Mouse (Mus musculus) limb, embryonic 15.5 days (tissue): ENCODE results near the gene Zfp637. TPM values are rescaled to one million over a fixed set of nuclear protein-coding genes. Genes with fewer than 3 reads are reported as not detected.
"Not testable (repeated sequence)": the region's sequence is repeated elsewhere in the genome, so short reads cannot be mapped to it uniquely, and the experiment has no call there.

Experiments
- ATAC-seq: fragments of 200-750 bp; cut with Nextera tagmentation; 2 replicates; pipeline ENCODE4 v1.8.0; 2017; ENCODE audit warnings: low read depth, moderate TSS enrichment; ENCODE audit not compliant: insufficient number of reproducible peaks, low FRiP score, low TSS enrichment
- H3K27ac ChIP-seq: fragments of 300-500 bp; sonication (generic); 2 replicates; pipeline ENCODE4 v1.5.1; 2015; ENCODE audit warnings: moderate library complexity, mild to moderate bottlenecking, inconsistent platforms
- H3K27me3 ChIP-seq: fragments of 300-500 bp; sonication (generic); 2 replicates; pipeline ENCODE4 v1.6.1; 2015; ENCODE audit warnings: inconsistent platforms
- H3K36me3 ChIP-seq: fragments of 300-500 bp; sonication (generic); 2 replicates; pipeline ENCODE4 v1.6.1; 2015; ENCODE audit warnings: inconsistent platforms
- H3K4me1 ChIP-seq: fragments of 300-500 bp; sonication (generic); 2 replicates; pipeline ENCODE4 v1.6.1; 2015; ENCODE audit warnings: inconsistent platforms
- H3K4me2 ChIP-seq: fragments of 300-500 bp; sonication (generic); 2 replicates; pipeline ENCODE4 v1.6.1; 2015; ENCODE audit warnings: mild to moderate bottlenecking, inconsistent platforms
- H3K4me3 ChIP-seq: fragments of 300-500 bp; sonication (generic); 2 replicates; pipeline ENCODE4 v1.5.1; 2015; ENCODE audit warnings: mild to moderate bottlenecking, inconsistent platforms
- H3K9ac ChIP-seq: fragments of 300-500 bp; sonication (generic); 2 replicates; pipeline ENCODE4 v1.6.1; 2015; ENCODE audit warnings: inconsistent platforms
- H3K9me3 ChIP-seq: fragments of 300-500 bp; sonication (generic); 2 replicates; pipeline ENCODE4 v1.6.1; 2016; ENCODE audit warnings: inconsistent platforms
- WGBS: fragments of 180-500 bp; shearing (Covaris S2); methylation state at CpG from one replicate; pipeline ENCODE4 v1.1.7; 2015; 5-methylcytosine and 5-hydroxymethylcytosine counted together
- polyA plus RNA-seq: library from polyadenylated mRNA; unstranded; fragments of >200 nt; fragmentation: Nextera tagmentation; extraction: Ambion mirVana; gene quantifications from 2 replicates; pipeline ENCODE4 v1.2.1, GENCODE M21; 2015

Zfp637 gene
- polyA plus RNA-seq, 1 experiment from 2014 or later = 134 TPM

DNA sequence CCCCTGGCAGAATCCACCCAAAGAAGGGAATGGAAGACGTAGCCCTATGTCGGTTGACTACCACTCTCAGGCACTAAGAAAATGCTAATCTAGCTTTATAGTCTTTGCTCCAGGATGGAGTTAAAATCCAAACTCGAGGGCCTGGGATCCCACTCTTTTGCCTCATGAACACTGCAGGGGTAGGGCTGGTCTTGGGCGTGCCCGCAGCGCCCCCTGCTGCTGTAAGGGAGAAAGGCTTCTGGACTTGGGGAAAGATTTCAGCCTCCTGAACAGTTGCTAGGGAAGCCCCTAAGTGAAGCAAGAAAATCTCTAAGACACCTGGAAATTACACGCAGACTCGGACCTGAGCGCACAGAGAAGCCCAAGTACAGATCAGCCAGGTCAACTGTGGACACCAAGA is 12.7 kb upstream of the Zfp637 start:
- ATAC-seq = no peak
- Histone ChIP-seq H3K4me1 (no peaks in the 10 kb centered on the region), H3K4me3 (no peak overlapping the region), H3K36me3 (no peaks in the 10 kb centered on the region), H3K4me2 (no peak overlapping the region), H3K9me3 (no peaks in the 10 kb centered on the region), H3K9ac (no peak overlapping the region), H3K27me3 (peaks cover 22% of the 10 kb centered on the region; the same call in 1 of the 2 replicates), H3K27ac (no peak overlapping the region)
- 17% methylated on average over 9 of the region's 9 CpGs for whole genome bisulfite sequencing

DNA sequence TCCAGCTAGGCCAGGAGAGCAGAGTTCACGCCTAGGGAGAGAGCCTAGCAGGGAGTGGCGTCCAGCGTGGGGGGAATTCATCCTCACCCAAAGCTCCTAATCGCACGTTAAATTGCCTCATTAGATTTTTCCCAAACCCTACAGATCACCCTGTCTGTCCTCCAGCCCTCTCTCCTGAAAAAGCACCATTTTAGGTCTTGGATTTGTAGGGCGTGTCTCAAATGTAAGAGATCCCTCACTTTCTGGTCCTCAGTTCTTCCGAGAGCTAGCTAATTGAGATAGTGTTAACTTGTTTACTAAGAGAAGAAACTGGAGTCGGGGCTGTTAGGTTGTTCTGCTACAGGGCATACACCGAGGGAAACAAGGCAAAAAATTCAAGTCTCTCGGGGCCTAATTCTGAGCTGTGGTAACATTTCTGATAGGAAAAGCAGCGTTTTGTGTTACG is 553 bp downstream of the Zfp637 start:
- peaks cover 36% of the 10 kb centered on the region for H3K36me3 ChIP-seq
- H3K27ac ChIP-seq = peak overlapping the region; percentile 97
- 8% methylated on average over 12 of the region's 12 CpGs for WGBS
- no peaks in the 10 kb centered on the region for H3K9me3 ChIP-seq
- ATAC-seq = no peak
- no peaks in the 10 kb centered on the region for H3K27me3 ChIP-seq
- H3K4me2 ChIP-seq = peak overlapping the region; percentile 73
- peak overlapping the region; percentile 84 for H3K4me3 ChIP-seq
- peaks cover 10% of the 10 kb centered on the region; the same call in 1 of the 2 replicates for H3K4me1 ChIP-seq
- H3K9ac ChIP-seq = peak overlapping the region; percentile 98

DNA sequence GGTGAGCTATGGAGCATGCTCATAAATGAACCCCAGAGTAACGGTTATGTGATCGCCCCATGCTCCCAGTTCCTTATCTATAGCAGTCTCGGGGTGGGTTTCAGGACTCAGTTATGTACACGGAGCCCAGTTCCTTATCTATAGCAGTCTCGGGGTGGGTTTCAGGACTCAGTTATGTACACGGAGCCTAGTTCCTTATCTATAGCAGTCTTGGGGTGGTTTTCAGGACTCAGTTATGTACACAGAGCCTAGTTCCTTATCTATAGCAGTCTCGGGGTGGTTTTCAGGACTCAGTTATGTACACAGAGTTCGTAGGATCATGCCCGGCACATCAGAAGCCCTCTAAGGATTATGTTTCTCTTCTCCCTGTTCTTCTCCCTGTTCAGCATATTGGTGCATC is 3.6 kb downstream of the Zfp637 start:
- ATAC-seq = no peak
- no peak overlapping the region for H3K4me2 ChIP-seq
- H3K9ac ChIP-seq = no peak overlapping the region
- 96% methylated on average over 9 of the region's 9 CpGs for WGBS
- H3K9me3 ChIP-seq = no peaks in the 10 kb centered on the region
- H3K36me3 ChIP-seq = peaks cover 63% of the 10 kb centered on the region
- H3K4me1 ChIP-seq = peaks cover 10% of the 10 kb centered on the region; the same call in 1 of the 2 replicates
- H3K27me3 ChIP-seq = no peaks in the 10 kb centered on the region
- no peak overlapping the region for H3K27ac ChIP-seq
- H3K4me3 ChIP-seq = no peak overlapping the region

DNA sequence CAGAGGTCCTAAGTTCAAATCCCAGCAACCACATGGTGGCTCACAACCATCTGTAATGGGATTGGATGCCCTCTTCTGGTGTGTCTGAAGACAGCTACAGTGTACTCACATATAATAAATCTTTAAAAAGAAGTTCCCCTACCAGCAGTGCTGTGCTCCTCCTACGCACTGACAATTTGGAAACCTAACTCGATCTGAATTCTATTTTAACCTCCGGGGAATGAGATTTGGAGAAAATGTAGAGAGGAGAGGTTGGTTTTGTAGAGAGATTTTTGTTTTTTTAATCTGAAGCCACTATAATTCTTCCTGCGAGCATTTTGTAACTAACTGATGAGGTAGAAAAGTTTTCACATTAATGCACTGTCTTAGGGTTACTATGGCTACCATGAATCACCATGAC is 5.7 kb downstream of the Zfp637 start:
- ATAC-seq, H3K4me2 ChIP-seq, H3K27me3 ChIP-seq, H3K4me1 ChIP-seq, H3K9me3 ChIP-seq, H3K4me3 ChIP-seq, H3K9ac ChIP-seq, H3K27ac ChIP-seq: not testable (repeated sequence)
- 97% methylated on average over 4 of the region's 4 CpGs for WGBS
- H3K36me3 ChIP-seq = peaks cover 63% of the 10 kb centered on the region

DNA sequence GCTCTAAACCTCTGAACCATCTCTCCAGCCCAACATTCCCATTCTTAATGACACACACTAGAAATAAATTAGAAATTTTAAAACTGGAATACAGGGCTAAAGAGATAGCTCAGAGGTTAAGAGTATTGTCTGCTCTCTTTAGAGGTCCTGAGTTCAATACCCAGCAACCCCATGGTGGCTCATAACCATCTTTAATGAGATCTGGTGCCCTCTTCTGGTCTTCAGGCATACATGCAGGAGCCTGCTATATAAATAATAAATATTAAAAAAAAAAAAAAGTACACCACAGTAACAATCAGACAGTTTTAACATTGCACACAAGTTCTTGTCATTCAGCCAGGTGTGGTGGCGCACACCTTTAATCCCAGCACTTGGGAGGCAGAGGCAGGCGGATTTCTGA is 6.8 kb downstream of the Zfp637 start:
- WGBS = 94% methylated on average over 2 of the region's 2 CpGs
- no peak overlapping the region for H3K4me3 ChIP-seq
- no peaks in the 10 kb centered on the region for H3K27me3 ChIP-seq
- no peak overlapping the region for H3K27ac ChIP-seq
- no peaks in the 10 kb centered on the region for H3K4me1 ChIP-seq
- H3K9me3 ChIP-seq = no peaks in the 10 kb centered on the region
- ATAC-seq = no peak
- no peak overlapping the region for H3K9ac ChIP-seq
- peaks cover 63% of the 10 kb centered on the region for H3K36me3 ChIP-seq
- no peak overlapping the region for H3K4me2 ChIP-seq

DNA sequence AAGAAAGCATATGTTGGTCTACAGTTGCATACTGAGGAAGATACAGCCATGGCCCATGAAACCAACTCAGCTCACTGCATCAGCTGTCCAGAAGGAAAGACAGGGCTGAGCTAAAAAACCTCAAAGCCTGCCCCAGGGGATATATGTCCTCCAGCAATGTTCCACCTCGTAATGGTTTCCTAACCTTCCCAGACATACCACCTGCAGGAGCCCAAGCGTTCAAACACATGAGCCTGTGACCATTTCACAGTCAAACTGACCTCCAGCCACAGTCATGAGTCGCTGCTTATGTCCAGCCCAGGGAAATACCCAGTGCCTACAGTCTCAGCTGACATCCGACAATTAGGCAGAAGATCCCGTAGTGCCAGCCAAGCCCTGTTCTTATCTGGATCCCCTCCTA is 7.6 kb downstream of the Zfp637 start:
- WGBS = 88% methylated on average over 5 of the region's 5 CpGs
- no peaks in the 10 kb centered on the region for H3K9me3 ChIP-seq
- ATAC-seq = no peak

DNA sequence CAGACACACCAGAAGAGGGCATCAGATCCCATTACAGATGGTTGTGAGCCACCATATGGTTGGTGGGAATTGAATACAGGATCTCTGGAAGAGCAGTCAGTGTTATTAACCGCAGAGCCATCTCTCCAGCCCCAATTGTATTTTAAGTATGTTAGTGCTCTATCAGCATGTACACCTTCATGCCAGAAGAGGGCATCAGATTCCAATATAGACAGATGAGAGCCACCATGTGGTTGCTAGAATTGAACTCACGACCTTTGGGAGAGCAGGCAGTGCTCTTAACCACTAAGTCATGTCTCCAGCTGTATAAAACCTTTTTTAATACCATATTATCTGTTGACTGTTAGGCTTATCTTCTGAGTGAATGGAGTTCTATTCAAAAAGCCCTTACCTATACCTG is 10.8 kb downstream of the Zfp637 start:
- no peak overlapping the region for H3K4me3 ChIP-seq
- H3K4me2 ChIP-seq = no peak overlapping the region
- peaks cover 25% of the 10 kb centered on the region for H3K36me3 ChIP-seq
- no peak overlapping the region for H3K27ac ChIP-seq
- no peak overlapping the region for H3K9ac ChIP-seq
- no peaks in the 10 kb centered on the region for H3K27me3 ChIP-seq
- ATAC-seq = no peak
- 61% methylated on average over 2 of the region's 2 CpGs for WGBS
- H3K9me3 ChIP-seq = no peaks in the 10 kb centered on the region
- no peaks in the 10 kb centered on the region for H3K4me1 ChIP-seq

More for the DNA sequence above, 7.6 kb downstream of the Zfp637 start:
- H3K4me2 ChIP-seq = no peak overlapping the region
- no peak overlapping the region for H3K9ac ChIP-seq
- H3K27me3 ChIP-seq = no peaks in the 10 kb centered on the region
- H3K4me1 ChIP-seq = no peaks in the 10 kb centered on the region
- peaks cover 57% of the 10 kb centered on the region for H3K36me3 ChIP-seq
- H3K4me3 ChIP-seq = no peak overlapping the region
- no peak overlapping the region for H3K27ac ChIP-seq

DNA sequence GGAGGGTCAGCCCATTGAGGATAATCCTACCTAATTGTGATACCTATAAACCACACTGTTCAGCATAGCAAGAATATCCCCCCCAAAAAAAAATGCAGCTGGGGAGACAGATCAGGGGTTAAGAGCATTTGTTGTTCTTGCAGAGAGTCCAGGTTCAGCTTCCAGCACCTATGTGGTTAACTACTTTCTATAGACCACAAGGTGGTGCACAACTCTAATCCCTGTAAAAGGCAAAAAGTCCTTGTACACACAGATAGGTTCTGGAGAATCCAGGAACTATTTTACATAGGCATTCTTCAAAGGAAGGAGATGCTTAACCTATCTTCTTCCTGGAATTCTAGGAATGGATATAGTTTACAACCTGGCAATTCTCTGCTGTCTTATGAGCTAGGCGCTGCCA is 17.0 kb downstream of the Zfp637 start:
- H3K27ac ChIP-seq = no peak overlapping the region
- H3K4me3 ChIP-seq = no peak overlapping the region
- WGBS = 90% methylated on average over 1 of the region's 1 CpGs
- H3K27me3 ChIP-seq = no peaks in the 10 kb centered on the region
- H3K9me3 ChIP-seq = no peaks in the 10 kb centered on the region
- ATAC-seq = no peak
- H3K4me2 ChIP-seq = no peak overlapping the region
- no peak overlapping the region for H3K9ac ChIP-seq
- H3K36me3 ChIP-seq = no peaks in the 10 kb centered on the region
- H3K4me1 ChIP-seq = 0 out of 2 replicates have a peak, but pooled peaks cover under 1% of the 10 kb centered on the region

DNA sequence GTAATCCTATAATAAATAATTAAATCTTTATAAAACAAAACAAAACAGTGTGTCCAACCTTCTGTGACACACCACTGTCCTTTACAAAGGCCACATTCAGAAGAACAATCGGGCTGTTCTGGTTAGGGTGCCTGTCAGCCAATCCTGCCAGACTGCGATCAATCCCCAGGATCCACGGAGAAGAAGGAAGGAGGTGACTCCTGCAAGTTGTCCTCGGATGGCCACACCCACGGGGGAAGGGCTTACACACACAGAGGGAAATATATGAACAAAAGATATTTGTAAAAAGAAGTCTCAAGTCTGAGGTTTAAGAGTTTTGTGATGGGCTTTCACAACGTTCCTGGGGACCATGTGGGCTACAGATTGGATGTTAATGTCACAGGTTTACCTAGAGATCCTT is 20.9 kb downstream of the Zfp637 start, which contains the start of gene Zfp239:
Zfp239 (plus strand) TSS at position 253 of the 400 bp plus-strand sequence.
- Histone ChIP-seq H3K9me3 (no peaks in the 10 kb centered on the region), H3K36me3 (0 out of 2 replicates have a peak, but pooled peaks cover 2% of the 10 kb centered on the region), H3K4me3 (peak within 1 kb of the TSS; percentile 77), H3K27me3 (no peaks in the 10 kb centered on the region), H3K9ac (peak within 1 kb of the TSS; percentile 51), H3K27ac (no peak within 1 kb of the TSS; the same call in 1 of the 2 replicates), H3K4me1 (0 out of 2 replicates have a peak, but pooled peaks cover 6% of the 10 kb centered on the region), H3K4me2 (peak within 1 kb of the TSS; percentile 91)
- no peak for ATAC-seq
- 63% methylated on average over 6 of the region's 6 CpGs for WGBS

DNA sequence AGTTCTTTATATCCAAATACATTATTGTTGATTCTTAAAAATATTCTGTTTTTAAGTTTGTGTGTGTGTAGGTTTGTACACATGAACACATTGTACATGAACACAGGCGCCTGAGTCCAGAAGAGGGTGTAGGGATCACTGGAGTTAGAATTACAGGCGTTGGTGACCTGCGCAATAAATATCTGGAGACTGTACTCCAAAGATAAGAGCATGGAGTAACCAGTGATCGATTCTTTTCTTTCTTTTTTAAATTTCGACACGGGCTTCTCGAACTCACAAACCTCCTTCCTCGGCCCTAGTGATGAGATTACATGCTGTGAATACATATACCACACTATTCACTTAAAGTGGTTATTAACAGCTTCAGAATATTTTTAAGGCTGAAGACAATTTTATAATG is 21.5 kb downstream of the Zfp637 start:
- Histone ChIP-seq H3K4me2 (peak overlapping the region; percentile 91), H3K27ac (no peak overlapping the region), H3K4me3 (peak overlapping the region; percentile 77), H3K9me3 (no peaks in the 10 kb centered on the region), H3K9ac (no peak overlapping the region), H3K27me3 (no peaks in the 10 kb centered on the region), H3K36me3 (0 out of 2 replicates have a peak, but pooled peaks cover 2% of the 10 kb centered on the region), H3K4me1 (0 out of 2 replicates have a peak, but pooled peaks cover 6% of the 10 kb centered on the region)
- no peak for ATAC-seq
- WGBS = 74% methylated on average over 8 of the region's 8 CpGs

DNA sequence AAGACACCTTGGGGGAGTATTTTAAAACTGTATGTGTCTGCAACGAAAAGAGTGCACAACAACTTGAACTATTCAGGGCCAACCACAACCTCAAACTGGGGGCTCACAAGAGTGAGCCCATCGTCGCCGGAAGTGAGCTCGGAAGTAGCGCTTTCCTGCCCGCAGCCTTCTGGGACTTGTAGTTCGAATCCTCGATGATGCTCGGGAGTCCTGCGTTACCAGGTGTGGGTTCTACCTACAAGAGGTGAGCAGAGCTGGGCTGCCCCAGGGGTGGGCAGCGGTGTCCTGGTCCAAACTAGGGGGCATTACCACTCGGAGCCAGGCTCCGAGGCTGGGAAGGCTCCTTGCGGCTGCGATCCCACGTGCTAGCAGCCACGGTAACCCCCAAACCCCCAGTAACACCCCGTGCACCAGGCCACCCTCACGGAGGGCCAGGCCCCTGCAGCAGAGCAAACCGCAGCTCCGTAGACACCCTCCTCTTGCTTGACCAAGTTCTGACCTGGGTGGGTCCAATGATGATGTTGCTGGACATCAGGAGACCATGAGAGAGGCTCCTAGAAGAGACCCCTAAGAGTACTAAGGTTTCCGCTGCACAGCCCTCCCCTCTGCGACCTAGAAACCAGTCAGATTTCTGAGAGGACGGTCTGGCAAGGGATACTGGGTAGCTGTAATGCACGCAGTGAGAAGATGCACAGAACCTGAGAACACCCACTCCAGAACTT is 22.1 kb downstream of the Zfp637 start:
- WGBS = 1% methylated on average over 26 of the region's 26 CpGs
- Histone ChIP-seq H3K4me3 (peak overlapping the region; percentile 77), H3K27me3 (no peaks in the 10 kb centered on the region), H3K9ac (peak overlapping the region; percentile 51), H3K36me3 (0 out of 2 replicates have a peak, but pooled peaks cover 2% of the 10 kb centered on the region), H3K4me2 (peak overlapping the region; percentile 91), H3K4me1 (0 out of 2 replicates have a peak, but pooled peaks cover 6% of the 10 kb centered on the region), H3K9me3 (no peaks in the 10 kb centered on the region), H3K27ac (no peak overlapping the region; the same call in 1 of the 2 replicates)
- ATAC-seq = no peak

DNA sequence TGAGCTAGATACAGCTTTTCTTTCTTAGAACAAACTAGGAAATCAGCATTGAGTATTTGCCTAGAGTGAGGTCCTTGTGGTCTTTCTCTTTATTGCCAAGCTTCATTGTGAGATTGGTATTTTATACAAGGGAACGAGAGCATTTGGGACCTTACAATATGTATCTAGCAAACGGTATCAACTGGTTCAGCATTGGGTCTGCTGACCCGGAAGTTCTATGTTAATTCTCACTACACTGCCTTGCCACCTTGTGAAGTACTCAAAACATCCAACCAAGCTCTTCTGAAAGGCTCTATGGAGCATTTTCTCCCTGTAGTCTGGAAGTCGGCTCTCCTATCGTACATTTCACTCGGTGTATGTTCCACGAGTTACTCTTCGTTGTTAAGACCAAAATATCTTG is 22.8 kb downstream of the Zfp637 start:
- Histone ChIP-seq H3K4me2 (peak overlapping the region; percentile 91), H3K27ac (no peak overlapping the region), H3K4me1 (0 out of 2 replicates have a peak, but pooled peaks cover 6% of the 10 kb centered on the region), H3K36me3 (0 out of 2 replicates have a peak, but pooled peaks cover 2% of the 10 kb centered on the region), H3K9me3 (no peaks in the 10 kb centered on the region), H3K9ac (no peak overlapping the region), H3K4me3 (peak overlapping the region; percentile 77; the same call in 1 of the 2 replicates), H3K27me3 (no peaks in the 10 kb centered on the region)
- WGBS = 94% methylated on average over 8 of the region's 8 CpGs
- ATAC-seq = no peak
